Mouse (Mus musculus): ENCODE results near the gene Olfr323.

Olfr323 gene

DNA sequence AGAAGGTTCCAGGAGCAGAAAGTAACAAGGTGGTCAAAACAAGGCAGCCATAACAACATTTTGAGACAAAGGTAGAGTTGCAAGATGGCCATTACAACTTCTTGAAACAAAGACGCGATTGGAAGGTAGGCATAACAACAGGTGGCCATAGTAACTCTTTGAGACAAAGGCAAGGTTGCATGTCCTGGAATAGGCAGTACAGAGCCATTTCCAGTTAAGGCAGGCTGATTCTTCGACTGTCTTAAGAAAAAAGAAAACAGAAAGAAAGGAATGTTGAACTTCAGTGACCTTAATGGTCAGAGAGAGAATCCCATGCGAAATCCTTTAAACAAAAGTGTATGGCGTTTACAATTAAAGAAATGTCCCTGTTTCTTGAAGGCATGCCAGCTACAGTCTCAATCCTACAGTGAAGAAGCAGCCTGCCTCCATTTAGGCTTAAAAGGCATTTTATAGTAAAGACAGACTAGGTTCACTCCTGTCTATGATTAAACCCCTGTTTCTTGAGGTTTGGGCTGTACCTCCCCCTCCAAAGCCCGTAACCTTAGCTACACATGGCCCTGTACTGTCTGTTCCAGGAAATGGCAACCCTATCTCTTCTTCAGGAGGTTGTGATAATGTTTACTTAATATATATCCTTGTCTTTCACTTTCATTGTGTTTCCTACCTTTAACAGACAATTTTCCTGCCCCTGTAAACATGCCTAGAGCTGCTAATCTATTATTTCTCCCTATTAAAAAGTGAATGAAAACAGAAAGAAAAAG, 27.3 kb downstream of the Olfr323 start:
- DNase-seq (ENCODE audit: low read depth, low spot score) = no peak

DNA sequence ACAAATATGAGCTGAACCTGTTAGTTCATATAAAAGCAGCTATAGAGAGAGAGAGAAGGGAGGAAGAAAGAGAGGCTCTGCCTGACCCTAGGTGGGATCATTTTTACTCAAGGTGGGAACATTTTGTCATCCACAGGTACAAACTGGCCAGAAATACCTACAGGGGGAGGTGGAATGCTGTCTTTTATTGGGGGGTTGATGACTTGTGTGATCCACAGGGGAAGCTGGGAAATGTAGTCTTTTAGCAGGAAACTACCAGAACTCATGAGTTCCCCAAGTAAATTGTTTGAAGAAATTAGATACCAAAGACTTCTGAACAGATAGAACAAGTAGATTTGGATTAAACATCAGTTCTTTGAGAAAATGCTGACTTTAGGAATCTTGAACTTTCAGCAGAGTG, 28.2 kb downstream of the Olfr323 start:
- DNase-seq (ENCODE audit: low read depth, low spot score) = no peak

DNA sequence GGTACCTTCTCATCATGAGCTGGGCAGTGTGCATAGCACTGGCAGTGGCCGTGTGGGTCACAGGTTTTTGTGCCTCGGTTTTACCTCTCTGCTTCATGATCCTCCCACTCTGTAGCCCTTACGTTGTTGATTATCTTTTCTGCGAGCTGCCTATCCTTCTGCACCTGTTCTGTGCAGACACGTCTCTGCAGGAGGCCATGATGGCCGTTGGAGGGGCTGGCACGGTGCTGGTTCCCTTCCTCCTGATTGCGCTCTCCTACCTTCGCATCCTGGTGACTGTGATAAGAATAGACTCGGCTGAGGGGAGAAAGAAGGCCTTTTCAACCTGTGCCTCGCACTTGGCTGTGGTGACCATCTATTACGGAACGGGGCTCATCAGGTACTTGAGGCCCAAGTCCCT, 32.5 kb downstream of the Olfr323 start:
- DNase-seq (ENCODE audit: low read depth, low spot score) = no peak

DNA sequence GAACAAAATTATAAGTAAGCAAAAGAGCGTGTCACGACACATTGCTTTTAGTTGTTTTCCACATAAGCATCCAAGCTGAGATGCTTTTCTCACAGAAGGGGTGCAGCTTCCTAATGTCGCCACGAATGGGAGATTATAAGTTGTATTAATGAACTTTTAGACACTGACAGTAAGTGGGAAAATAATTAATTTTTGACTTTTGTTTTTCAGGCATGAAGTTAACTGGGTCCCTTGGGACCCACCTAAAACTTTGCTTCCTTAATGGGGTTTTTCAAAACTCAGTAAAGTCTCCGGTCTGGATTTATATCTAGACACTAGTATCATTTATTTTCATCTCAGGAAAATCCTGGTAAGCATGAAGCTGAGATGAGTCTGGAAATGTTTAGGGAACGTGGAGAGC, 35.5 kb downstream of the Olfr323 start, which contains the start of gene Olfr324:
Gene Olfr324 (plus strand): TSS at position 301 of the 400 bp plus-strand sequence.
- DNase-seq (ENCODE audit: low read depth, low spot score) = no peak

DNA sequence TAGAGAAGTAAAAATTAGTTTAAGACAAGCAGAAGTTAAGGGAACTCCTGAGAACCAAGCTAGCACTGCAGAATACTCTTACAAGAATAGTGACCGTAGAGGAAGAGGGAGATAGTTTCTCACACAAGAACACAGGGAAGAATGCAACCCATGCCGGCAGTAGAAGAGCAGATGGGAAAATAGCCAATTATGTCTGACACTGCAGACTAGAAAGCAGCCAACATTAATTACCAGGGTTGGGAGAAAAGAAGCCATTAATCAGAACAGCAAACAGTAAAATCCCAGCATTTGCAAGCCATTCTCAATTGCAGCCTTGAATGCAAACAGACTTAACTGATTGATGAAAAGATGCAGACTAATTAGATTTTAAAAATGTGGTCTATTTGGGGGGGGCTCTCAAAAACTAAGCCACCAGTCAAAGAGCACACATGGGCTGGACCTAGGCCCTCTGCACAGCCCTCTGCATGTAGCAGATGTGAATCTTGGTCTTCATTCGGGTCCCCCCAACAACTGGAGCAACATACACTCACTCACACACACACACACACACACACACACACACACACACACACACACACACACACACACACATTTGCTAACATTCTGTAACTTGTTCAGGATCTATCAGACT, 41.6 kb downstream of the Olfr323 start:
- DNase-seq (ENCODE audit: low read depth, low spot score) = no peak

DNA sequence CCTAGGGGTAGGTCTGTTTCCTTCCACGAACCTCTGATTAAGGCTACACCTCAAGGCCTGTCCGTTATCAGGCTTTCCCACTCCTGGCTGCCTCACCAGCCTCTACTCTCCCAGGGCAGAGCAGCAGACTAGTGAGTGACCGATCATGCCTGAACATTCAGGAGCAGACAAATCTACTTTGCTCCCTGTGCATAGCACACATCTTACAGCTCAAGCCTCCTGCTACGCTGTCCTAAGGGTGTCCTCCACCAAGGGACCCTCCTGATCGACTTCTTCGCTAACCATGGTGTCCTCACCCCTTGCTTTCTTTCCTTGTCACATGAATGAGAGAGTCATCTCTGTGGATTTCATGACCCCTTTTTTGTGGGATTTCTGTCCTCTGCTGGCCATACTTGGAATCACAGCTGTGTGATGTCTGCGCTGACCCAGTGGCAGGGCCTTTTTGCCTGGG, 42.4 kb downstream of the Olfr323 start:
- DNase-seq (ENCODE audit: low read depth, low spot score) = peak; percentile 47

DNA sequence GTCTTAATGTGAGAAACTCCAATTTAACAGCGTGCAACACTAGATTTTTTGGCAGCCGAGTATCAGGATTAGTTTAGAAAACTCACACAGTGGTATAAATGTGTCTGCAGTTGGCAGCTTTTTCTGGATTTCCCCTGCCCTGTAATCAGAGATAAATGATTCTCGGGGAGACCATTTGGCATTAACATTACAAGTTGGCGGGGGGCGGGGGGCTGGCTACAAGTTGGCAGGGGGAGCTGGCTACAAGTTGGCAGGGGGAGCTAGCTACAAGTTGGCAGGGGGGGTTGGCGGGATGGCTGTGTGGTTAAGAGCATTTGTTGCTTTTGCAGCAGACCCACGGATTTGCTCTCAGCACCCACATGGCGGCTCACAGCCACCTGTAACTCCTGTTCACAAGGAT, 51.7 kb downstream of the Olfr323 start:
- DNase-seq (ENCODE audit: low read depth, low spot score) = no peak

DNA sequence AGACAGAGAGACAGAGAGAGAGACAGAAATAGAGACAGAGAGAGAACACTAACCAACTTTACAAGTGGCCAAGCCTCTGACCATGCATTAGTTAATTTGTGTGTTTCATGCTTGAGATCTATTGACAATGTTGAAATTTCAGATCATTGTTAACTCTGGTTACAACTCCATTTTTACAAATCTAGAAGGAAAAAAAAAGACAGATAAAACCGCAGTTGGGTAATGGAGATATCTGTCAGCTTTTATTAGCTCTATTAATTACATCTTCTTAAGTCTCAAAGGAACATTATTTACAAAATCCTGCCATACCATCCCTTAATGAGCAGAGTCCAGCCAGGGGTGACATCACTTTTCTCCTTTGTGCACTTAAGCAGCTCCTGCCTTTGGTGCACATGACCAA, 52.9 kb downstream of the Olfr323 start, which contains the start of gene Olfr325:
Gene Olfr325 (plus strand): TSS at position 301 of the 400 bp plus-strand sequence.
- no peak for DNase-seq (ENCODE audit: low read depth, low spot score)
